Mouse (Mus musculus): ENCODE measurements around the gene Fan1.

The Fan1 gene

DNA sequence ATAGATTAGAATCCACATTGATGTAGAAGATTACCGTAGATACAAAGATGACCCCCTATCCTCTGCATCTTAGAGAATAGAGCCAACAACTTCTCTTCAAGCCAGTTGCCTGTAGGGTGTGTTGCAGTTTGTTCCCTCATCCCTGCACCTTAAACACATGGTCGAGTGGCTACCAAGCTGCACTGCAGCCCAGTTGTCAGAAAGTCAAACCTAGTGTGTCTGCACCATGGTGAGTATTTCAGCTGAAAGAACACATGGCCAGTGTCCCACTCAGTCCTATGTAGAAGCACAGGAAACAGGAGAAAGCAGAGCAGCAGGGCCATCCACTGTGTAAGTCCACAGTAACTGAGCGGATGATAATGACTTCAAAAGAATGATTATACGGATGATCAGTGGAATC, 46.4 kb downstream of the Fan1 start:
- DNase-seq: no peak

GRCm38 (mm10) chr7:64326892-64327291, 47.0 kb downstream of the Fan1 start:
- peak; percentile 76 to 93 for DNase-seq

DNA sequence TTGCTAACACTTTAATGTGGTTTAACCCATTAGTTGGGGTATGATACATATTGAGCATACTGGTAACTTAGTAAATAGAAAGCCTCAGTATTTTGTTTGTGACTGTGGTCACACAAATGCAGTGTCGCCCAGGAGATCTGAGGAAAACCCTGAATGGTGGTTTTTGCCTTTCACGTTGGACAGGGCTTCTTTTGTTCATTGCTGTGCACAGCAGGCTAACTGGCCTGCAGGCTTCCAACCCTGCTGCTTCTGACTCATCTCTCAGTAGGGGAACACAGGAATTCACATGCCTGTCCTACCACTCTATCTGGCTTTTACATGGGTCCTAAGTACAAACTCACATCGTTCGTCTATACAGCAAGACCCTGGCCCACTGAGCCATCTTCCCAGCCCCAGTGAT, 52.2 kb downstream of the Fan1 start:
- DNase-seq: no peak

- DNase-seq: no peak
These were observed 52.8 kb downstream of the Fan1 start for GRCm38 (mm10) chr7:64321125-64321524.

- peak; percentile 22 to 60 for DNase-seq
These were observed 61.1 kb downstream of the Fan1 start for GRCm38 (mm10) chr7:64312811-64313210.

DNA sequence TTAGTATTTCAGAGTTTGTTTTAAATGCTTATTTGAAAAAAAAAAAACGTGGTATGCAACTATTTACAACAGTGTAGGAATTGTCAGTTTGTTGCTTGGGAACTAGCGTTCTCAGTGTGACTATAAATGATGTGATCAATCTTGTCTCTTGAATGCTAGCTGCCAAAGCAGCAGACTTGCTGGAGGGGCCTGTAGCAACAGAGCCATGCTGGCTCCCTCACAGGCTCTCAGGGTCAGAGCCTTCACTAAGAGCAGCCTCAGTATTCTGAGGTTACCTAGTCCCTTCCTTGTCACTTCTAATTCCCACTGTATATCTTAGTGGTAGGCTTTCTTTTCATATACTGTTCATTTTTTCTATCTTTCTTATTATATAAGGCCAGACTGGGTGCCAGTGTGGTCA, 63.1 kb downstream of the Fan1 start:
- DNase-seq: no peak

GRCm38 (mm10) chr7:64310241-64310640, 63.7 kb downstream of the Fan1 start:
- DNase-seq: no peak
